Mouse (Mus musculus) 3134 (cell line): ENCODE data around the gene Gm3591.
"Not testable (repeated sequence)": the region's sequence is repeated elsewhere in the genome, so short reads cannot be mapped to it uniquely, and the experiment has no call there.

ENCODE experiments used
- DNase-seq: peaks from one replicate; pipeline ENCODE4 v3.0.0-alpha.2; 2011; ENCODE audit warnings: low spot score; ENCODE audit not compliant: insufficient read length; ENCODE audit errors: extremely low read depth

The Gm3591 gene

DNA sequence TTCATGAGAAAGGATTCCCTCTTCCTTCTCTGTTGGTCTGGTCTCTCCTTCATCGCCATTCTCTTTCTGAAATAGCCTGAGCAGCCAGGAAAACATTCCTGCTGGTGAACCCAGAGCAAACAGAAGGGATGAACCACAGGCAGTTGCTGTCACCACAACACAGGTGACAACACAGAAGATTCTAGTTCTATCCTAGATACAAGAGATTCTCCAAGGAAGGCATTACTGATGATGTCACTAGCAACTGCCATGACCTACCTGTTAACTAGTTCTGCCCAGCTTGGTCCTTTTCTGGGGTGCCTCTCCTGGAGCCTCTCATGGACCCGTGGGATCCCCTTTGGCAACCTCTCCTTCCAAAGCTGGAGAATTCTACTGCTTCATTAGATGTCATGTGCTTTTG, at the start of gene Gm3591:
TSS of gene Gm3591 (minus strand) at position 101 of the 400 bp plus-strand sequence.
- DNase-seq: not testable (repeated sequence)

DNA sequence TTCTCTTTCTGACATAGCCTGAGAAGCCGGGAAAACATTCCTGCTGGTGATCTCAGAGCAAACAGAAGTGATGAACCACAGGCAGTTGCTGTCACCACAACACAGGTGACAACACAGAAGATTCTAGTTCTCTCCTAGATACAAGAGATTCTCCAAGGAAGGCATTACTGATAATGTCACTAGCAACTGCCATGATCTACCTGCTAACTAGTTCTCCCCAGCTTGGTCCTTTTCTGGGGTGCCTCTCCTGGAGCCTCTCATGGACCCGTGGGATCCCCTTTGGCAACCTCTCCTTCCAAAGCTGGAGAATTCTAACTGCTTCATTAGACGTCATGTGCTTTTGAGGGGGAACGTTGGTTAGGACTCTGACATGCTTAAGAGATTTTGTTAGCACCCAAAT, 32.2 kb upstream of the Gm3591 start, which contains the start of gene Gm3594:
TSS of gene Gm3594 (minus strand) at position 101 of the 400 bp plus-strand sequence.
- DNase-seq: not testable (repeated sequence)

DNA sequence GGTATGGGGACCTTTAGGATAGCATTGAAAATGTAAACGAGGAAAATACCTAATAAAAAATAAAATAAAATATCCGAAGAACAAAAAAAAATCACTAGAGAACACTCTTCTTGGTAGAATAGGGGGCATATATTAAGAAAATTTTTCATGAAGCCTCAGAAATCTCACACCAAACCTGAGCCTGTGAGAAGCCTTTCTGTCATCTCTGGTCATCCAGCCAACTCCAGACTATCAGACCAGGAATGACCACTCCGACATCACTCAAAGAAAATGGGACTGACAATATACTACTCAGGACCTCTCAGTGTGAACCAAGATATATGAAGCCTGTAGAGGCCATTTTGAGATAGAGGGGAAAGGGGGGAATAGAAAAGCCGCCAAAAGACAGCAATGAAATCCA, 28.5 kb upstream of the Gm3591 start:
- not testable (repeated sequence) for DNase-seq

DNA sequence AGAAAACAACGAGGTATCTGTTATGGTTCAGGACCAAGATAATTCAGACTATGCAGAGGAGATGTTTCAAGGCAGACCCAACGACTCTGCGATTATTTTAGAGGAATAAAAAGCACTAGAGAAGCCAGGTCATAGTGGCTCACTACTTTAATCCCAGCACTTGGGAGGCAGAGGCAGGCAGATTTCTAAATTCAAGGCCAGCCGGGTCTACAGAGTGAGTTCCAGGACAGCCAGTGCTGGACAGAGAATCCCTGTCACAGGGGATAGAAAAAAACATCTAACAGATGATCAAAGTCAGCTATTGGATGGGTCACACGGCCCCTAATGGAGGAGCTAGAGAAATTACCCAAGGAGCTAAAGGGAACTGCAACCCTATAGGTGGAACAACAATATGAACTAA, 27.9 kb upstream of the Gm3591 start:
- DNase-seq: not testable (repeated sequence)

DNA sequence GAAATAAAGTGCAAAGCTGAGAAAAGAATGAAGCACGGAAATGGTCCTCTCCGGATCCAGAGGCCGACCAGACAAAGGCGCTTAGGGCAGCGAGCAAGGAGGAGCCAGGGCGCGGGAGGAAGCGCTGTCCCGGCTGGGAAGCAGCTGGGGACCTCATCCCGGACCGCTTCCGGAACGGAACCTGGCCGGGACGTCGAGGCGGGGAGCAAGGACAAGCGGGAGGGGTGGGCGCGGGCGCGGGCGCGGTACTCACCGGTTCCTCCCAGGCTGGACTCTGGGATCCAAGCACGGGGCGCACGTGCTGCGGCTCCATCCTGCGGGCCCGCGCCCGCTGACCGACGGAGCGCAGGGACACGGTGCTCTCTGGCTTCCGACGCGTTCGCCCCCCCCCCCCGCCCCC, 14.5 kb upstream of the Gm3591 start:
- not testable (repeated sequence) for DNase-seq

DNA sequence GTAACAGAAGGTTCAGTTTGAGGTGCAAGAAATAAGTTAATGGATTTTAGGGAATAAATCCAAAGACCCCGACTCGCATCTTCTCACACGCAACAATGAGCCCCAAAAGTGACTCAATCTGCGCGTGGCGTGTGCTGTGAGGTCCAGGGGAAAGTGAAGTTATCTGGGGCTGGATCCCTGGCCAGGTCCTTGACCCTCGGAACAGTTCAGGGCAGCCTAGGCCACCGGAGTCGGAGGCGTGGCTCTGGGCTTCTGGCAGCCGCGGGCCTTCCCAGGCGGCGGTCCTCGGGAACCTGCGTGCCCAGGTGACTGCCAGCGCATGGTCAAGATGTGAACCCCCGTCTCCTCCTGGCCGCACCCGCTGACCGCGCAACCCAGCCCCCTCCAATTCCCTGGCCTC, 14.1 kb upstream of the Gm3591 start:
- not testable (repeated sequence) for DNase-seq

DNA sequence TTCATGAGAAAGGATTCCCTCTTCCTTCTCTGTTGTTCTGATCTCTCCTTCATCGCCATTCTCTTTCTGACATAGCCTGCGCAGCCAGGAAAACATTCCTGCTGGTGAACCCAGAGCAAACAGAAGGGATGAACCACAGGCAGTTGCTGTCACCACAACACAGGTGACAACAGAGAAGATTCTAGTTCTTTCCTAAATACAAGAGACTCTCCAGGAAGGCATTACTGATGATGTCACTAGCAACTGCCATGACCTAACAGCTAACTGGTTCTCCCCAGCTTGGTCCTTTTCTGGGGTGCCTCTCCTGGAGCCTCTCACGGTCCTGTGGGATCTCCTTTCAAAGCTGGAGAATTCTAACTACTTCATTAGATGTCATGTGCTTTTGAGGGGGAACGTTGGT, 22.1 kb downstream of the Gm3591 start, which contains the start of gene Gm16440:
TSS of gene Gm16440 (minus strand) at position 101 of the 400 bp plus-strand sequence.
- DNase-seq: not testable (repeated sequence)
